Mouse (Mus musculus) layer of hippocampus, postnatal 14 days (tissue): Measurements from ENCODE around the gene Ndufv3. TPM values are rescaled to one million over a fixed set of nuclear protein-coding genes. Genes with fewer than 3 reads are reported as not detected.
A peak's percentile ranks its signal among the peaks of the same experiment; 100 is the strongest.
"Not testable (repeated sequence)": the region's sequence is repeated elsewhere in the genome, so short reads cannot be mapped to it uniquely, and the experiment has no call there.

Experiments used
- DNase-seq, 2 experiments: peaks; one replicate each; pipeline ENCODE4 v3.0.0; 2021 to 2022; ENCODE audit warnings: low spot score in 2 of 2, mixed read lengths in 1 of 2
- total RNA-seq, 2 experiments: library from RNA; stranded (reverse); gene quantifications; 2 replicates each; pipeline ENCODE4 v1.2.3; 2021

The Ndufv3 gene
- total RNA-seq, 2 experiments from 2014 or later = 319 to 320 TPM

GRCm38 (mm10) chr17:31511792-31512495 is 8.0 kb upstream of the Ndufv3 start:
- peak; percentile 89 to 91 for DNase-seq

- DNase-seq = no peak
These were observed 7.3 kb upstream of the Ndufv3 start for GRCm38 (mm10) chr17:31512593-31512992.

- no peak for DNase-seq
These were observed 5.2 kb upstream of the Ndufv3 start for GRCm38 (mm10) chr17:31514696-31515095.

GRCm38 (mm10) chr17:31519344-31519945 is 470 bp upstream of the Ndufv3 start:
- DNase-seq = no peak

GRCm38 (mm10) chr17:31520895-31521294 is 980 bp downstream of the Ndufv3 start:
- DNase-seq = peak in 1 of 2 experiments; percentile 54

- DNase-seq = no peak
These were observed 2.0 kb downstream of the Ndufv3 start for GRCm38 (mm10) chr17:31521948-31522347.

- no peak for DNase-seq
These were observed 5.2 kb downstream of the Ndufv3 start for GRCm38 (mm10) chr17:31525114-31525513.

- DNase-seq = no peak
These were observed 5.9 kb downstream of the Ndufv3 start for GRCm38 (mm10) chr17:31525816-31526215.

- no peak for DNase-seq
These were observed 9.4 kb downstream of the Ndufv3 start for GRCm38 (mm10) chr17:31529314-31529713.

GRCm38 (mm10) chr17:31531441-31532158 is 11.7 kb downstream of the Ndufv3 start:
- DNase-seq = no peak

GRCm38 (mm10) chr17:31532331-31532730 is 12.4 kb downstream of the Ndufv3 start:
- not testable (repeated sequence) for DNase-seq

- DNase-seq = no peak
These were observed 15.4 kb downstream of the Ndufv3 start for GRCm38 (mm10) chr17:31535358-31535757.

- peak; percentile 65 to 83 for DNase-seq
These were observed 16.1 kb downstream of the Ndufv3 start for GRCm38 (mm10) chr17:31535871-31536629.

GRCm38 (mm10) chr17:31540101-31540500 is 20.2 kb downstream of the Ndufv3 start:
- DNase-seq = no peak

- no peak for DNase-seq
These were observed 21.0 kb downstream of the Ndufv3 start for GRCm38 (mm10) chr17:31540809-31541459.

GRCm38 (mm10) chr17:31541460-31541831 is 21.5 kb downstream of the Ndufv3 start:
- no peak for DNase-seq

GRCm38 (mm10) chr17:31543574-31543973 is 23.7 kb downstream of the Ndufv3 start:
- DNase-seq = no peak

- DNase-seq = no peak
These were observed 26.7 kb downstream of the Ndufv3 start for GRCm38 (mm10) chr17:31546444-31547196.

- DNase-seq = no peak
These were observed 28.1 kb downstream of the Ndufv3 start for GRCm38 (mm10) chr17:31547974-31548373.

- no peak for DNase-seq
These were observed 29.5 kb downstream of the Ndufv3 start for GRCm38 (mm10) chr17:31549389-31549788.
